Mouse (Mus musculus) layer of hippocampus, postnatal 10 days (tissue): Measurements from ENCODE around the gene H2al1e. TPM values are rescaled to one million over a fixed set of nuclear protein-coding genes. Genes with fewer than 3 reads are reported as not detected.
"Not testable (repeated sequence)": the region's sequence is repeated elsewhere in the genome, so short reads cannot be mapped to it uniquely, and the experiment has no call there.

Source experiments
- DNase-seq, 2 experiments: peaks; one replicate each; pipeline ENCODE4 v3.0.0; 2021; ENCODE audit warnings: low spot score in 2 of 2
- long read RNA-seq: library from polyadenylated mRNA; stranded (forward); transcript quantifications from one replicate; pipeline ENCODE4 v2.0.0, GENCODE M21; 2023
- total RNA-seq, 2 experiments: library from RNA; stranded (reverse); gene quantifications; 2 replicates each; pipeline ENCODE4 v1.2.3; 2021

Gene H2al1e
- not detected for total RNA-seq
- long read RNA-seq: 0 reads

DNA sequence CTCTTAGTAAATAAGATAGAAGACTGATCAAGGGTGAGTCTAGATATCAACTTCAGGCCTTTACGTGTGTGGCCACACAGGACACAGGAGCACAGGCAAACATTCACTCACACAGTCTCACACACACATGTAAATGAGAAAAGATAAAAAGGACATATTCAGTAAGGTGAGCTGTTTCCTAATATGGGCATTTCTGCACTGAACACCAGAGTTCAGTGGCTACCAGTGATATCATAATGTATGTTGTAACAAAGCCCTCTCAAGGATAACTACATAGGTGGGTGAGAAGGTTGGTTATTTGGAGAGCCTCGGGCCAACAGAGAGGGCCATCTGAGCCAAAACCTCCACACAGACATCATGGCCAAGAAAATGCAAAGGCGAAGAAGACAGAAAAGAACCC, at the start of gene H2al1e:
TSS of gene H2al1e (plus strand) at position 301 of the 400 bp plus-strand sequence.
- not testable (repeated sequence) for DNase-seq

DNA sequence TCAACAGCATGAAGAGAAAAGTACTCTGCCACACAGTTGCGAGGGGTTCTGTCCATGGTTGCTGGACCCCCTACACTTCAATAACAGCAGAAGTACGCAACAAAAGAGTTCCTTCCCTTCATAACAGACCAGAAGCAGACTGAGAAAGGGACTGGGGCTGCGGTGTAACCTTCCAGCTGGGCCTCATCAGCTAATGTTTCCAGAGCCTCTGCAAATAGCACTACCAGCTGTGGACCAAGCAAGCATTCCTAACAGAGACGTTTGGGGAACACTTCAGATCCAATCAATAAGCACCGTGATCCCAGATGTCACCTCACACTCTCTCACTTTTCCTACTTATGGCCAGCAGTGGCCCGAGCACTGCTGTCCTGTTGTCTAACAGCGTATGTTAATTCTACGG, 46.8 kb upstream of the H2al1e start:
- no peak for DNase-seq

DNA sequence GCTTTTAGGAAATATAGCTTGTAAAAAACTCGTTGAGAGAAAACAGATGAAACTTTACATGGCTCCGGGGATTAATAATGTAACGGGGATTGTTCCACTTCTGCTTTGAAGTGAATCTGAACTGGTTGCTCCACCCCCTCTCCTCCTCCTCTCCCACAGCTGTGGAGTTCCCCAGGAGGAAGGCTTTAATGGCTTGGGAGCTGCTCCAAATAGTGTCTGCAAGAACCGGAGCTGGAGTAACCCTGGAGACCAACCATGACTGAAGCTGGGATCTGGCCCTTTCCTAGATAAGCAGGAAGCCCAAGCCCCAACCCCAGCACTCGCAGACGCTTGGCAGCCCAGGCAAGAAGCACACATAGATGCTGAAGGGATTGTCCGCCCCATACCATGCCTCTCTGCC, 43.9 kb upstream of the H2al1e start:
- no peak for DNase-seq

DNA sequence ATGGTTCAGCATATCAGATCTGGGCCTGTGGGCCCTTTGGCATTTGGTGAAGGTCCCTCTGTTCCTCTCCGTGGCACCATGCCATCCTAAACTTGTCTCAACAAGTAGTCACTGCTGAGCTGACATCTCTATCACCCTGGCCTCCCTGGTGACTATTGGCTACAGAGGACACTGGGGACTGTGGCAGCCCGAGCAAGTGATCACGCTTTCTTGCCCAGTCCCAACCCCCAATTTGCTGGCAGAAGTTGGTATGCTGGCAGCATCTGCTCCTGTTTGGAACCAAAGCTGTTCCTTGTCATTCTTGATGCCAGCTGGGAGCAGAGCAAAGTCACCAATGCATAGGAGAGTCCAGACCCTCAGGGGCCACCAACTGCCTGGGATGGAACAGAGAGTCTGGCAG, 42.7 kb upstream of the H2al1e start:
- peak; percentile 49 to 56 for DNase-seq

DNA sequence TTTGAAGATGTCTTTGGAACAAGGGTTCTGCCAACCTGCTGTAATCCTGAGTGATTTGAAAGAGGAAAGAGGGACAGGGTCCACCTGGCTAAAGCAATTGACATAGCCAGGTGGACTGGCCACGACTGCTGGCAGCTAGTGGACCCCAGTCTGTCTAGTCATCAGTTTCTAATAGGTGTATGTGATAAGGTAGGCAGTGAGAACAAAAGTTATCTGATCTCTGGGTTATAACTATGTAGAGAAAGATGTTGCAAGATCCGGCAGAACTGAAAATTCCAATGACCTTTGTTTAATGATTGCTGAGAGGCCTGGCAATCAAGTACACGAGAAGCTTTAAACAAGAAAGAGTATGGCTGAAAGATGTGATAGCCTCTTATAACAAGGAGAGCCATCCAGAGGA, 38.5 kb upstream of the H2al1e start:
- DNase-seq: no peak

DNA sequence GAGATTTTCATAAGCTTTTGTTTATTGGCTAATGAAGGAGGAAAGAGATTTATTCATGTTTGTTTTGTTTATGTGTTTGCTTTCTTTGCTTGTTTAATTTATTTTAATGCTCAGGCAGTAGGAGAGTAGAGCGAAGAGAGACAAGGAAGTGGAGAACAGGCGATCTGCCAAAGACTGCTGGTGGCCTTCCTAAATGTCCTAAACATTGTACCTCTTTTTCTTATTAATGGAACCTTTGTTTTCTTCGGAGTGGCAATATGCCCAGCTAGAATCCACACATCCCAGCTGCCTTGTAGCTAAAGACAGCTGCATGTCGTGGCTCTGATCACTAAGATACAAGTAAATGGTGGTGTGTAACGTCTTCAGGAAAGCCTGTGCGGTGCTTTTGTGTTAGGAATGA, 34.7 kb upstream of the H2al1e start:
- DNase-seq: no peak

DNA sequence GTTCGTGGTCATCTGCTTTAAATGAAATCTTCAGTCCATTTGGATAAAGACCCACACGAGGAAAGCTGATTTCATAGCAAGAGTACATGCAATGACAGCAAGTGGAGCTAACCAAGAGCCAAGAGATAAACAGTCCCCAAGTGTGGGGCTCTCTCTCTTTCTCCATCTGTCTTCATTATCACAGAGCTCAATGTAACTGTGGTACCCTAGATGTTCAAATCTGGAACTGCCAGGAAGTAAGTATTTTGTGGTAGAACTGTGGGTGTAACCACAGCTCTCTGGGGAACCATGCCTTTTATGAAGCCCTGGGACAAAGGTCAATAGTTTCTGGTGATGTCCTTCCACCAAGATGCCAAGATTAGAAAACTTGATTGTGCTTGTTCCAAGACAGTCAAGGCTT, 31.0 kb upstream of the H2al1e start:
- no peak for DNase-seq

DNA sequence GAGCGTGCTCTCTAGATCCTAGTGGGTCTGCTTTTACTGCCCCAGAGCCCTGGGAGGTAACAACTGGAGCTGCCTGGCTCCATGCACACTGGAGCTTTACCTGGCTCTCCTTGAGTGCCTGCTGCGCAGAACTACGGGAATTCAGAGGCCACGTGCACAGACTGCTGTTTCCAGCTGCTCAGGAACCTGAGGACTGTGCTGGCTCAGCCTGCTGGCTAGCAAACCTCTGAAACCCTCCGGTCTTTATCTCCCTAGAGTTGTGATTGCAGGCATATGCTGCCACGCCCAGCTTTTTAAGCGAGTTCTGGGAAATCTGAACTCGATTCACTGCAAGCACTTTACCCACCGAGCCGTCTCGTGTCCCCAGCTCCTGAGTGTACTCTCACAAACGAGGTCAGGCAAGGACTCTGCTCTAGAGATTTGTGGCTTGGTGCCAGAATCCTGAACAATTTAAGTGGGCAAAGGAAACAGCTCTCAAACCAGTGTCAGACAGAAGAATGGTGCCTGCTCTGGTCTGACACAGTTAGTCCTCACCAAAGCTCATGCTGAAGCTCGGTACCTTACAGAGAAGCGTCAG, 23.3 kb upstream of the H2al1e start:
- DNase-seq: no peak

DNA sequence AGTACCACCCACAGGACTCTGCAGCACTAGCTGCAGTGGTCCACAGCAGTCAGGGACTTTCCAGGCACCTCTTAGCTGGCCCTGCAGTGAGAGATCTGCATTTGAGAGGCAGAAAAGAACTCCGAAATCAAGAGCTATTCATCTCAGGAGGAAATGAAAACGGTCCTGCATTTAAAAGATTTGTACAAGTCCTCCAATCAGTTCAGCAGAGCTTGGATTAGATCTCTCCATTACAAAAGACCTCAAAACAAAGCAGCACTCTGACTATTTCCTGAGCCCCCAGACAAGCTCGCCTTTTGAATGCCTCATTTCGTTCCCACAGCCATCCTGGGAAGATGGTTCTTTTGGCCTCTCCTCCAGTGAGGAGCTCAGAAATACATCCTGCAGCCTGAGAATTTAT, 22.5 kb upstream of the H2al1e start:
- no peak for DNase-seq

DNA sequence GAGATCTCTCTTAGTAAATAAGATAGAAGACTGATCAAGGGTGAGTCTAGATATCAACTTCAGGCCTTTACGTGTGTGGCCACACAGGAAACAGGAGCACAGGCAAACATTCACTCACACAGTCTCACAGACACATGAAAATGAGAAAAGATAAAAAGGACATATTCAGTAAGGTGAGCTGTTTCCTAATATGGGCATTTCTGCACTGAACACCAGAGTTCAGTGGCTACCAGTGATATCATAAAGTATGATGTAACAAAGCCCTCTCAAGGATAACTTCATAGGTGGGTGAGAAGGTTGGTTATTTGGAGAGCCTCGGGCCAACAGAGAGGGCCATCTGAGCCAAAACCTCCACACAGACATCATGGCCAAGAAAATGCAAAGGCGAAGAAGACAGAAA, 12.8 kb upstream of the H2al1e start, which contains the start of gene H2al1a:
TSS of gene H2al1a (plus strand) at position 301 of the 400 bp plus-strand sequence.
- not testable (repeated sequence) for DNase-seq

DNA sequence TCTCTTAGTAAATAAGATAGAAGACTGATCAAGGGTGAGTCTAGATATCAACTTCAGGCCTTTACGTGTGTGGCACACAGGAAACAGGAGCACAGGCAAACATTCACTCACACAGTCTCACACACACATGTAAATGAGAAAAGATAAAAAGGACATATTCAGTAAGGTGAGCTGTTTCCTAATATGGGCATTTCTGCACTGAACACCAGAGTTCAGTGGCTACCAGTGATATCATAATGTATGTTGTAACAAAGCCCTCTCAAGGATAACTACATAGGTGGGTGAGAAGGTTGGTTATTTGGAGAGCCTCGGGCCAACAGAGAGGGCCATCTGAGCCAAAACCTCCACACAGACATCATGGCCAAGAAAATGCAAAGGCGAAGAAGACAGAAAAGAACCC, 9.6 kb upstream of the H2al1e start, which contains the start of gene H2al1b:
TSS of gene H2al1b (plus strand) at position 301 of the 400 bp plus-strand sequence.
- not testable (repeated sequence) for DNase-seq

DNA sequence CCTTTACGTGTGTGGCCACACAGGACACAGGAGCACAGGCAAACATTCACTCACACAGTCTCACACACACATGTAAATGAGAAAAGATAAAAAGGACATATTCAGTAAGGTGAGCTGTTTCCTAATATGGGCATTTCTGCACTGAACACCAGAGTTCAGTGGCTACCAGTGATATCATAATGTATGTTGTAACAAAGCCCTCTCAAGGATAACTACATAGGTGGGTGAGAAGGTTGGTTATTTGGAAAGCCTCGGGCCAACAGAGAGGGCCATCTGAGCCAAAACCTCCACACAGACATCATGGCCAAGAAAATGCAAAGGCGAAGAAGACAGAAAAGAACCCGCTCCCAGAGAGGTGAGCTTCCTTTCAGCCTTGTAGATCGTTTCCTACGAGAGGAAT, 6.4 kb upstream of the H2al1e start, which contains the start of gene H2al1c:
TSS of gene H2al1c (plus strand) at position 301 of the 400 bp plus-strand sequence.
- DNase-seq: not testable (repeated sequence)

DNA sequence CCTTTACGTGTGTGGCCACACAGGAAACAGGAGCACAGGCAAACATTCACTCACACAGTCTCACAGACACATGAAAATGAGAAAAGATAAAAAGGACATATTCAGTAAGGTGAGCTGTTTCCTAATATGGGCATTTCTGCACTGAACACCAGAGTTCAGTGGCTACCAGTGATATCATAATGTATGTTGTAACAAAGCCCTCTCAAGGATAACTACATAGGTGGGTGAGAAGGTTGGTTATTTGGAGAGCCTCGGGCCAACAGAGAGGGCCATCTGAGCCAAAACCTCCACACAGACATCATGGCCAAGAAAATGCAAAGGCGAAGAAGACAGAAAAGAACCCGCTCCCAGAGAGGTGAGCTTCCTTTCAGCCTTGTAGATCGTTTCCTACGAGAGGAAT, 3.2 kb upstream of the H2al1e start, which contains the start of gene H2al1d:
TSS of gene H2al1d (plus strand) at position 301 of the 400 bp plus-strand sequence.
- not testable (repeated sequence) for DNase-seq

DNA sequence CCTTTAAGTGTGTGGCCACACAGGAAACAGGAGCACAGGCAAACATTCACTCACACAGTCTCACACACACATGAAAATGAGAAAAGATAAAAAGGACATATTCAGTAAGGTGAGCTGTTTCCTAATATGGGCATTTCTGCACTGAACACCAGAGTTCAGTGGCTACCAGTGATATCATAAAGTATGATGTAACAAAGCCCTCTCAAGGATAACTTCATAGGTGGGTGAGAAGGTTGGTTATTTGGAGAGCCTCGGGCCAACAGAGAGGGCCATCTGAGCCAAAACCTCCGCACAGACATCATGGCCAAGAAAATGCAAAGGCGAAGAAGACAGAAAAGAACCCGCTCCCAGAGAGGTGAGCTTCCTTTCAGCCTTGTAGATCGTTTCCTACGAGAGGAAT, 3.1 kb downstream of the H2al1e start, which contains the start of gene H2al1f:
TSS of gene H2al1f (plus strand) at position 301 of the 400 bp plus-strand sequence.
- DNase-seq: not testable (repeated sequence)

DNA sequence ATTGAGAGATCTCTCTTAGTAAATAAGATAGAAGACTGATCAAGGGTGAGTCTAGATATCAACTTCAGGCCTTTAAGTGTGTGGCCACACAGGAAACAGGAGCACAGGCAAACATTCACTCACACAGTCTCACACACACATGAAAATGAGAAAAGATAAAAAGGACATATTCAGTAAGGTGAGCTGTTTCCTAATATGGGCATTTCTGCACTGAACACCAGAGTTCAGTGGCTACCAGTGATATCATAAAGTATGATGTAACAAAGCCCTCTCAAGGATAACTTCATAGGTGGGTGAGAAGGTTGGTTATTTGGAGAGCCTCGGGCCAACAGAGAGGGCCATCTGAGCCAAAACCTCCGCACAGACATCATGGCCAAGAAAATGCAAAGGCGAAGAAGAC, 6.2 kb downstream of the H2al1e start, which contains the start of gene H2al1g:
TSS of gene H2al1g (plus strand) at position 301 of the 400 bp plus-strand sequence.
- DNase-seq: not testable (repeated sequence)

DNA sequence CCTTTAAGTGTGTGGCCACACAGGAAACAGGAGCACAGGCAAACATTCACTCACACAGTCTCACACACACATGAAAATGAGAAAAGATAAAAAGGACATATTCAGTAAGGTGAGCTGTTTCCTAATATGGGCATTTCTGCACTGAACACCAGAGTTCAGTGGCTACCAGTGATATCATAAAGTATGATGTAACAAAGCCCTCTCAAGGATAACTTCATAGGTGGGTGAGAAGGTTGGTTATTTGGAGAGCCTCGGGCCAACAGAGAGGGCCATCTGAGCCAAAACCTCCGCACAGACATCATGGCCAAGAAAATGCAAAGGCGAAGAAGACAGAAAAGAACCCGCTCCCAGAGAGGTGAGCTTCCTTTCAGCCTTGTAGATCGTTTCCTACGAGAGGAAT, 9.5 kb downstream of the H2al1e start, which contains the start of gene H2al1h:
TSS of gene H2al1h (plus strand) at position 301 of the 400 bp plus-strand sequence.
- DNase-seq: not testable (repeated sequence)

DNA sequence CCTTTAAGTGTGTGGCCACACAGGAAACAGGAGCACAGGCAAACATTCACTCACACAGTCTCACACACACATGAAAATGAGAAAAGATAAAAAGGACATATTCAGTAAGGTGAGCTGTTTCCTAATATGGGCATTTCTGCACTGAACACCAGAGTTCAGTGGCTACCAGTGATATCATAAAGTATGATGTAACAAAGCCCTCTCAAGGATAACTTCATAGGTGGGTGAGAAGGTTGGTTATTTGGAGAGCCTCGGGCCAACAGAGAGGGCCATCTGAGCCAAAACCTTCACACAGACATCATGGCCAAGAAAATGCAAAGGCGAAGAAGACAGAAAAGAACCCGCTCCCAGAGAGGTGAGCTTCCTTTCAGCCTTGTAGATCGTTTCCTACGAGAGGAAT, 12.6 kb downstream of the H2al1e start, which contains the start of gene H2al1i:
TSS of gene H2al1i (plus strand) at position 301 of the 400 bp plus-strand sequence.
- DNase-seq: not testable (repeated sequence)

DNA sequence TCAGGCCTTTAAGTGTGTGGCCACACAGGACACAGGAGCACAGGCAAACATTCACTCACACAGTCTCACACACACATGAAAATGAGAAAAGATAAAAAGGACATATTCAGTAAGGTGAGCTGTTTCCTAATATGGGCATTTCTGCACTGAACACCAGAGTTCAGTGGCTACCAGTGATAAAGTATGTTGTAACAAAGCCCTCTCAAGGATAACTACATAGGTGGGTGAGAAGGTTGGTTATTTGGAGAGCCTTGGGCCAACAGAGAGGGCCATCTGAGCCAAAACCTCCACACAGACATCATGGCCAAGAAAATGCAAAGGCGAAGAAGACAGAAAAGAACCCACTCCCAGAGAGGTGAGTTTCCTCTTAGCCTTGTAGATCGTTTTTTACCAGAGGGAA, 15.8 kb downstream of the H2al1e start, which contains the start of gene H2al1j:
TSS of gene H2al1j (plus strand) at position 301 of the 400 bp plus-strand sequence.
- DNase-seq: not testable (repeated sequence)

DNA sequence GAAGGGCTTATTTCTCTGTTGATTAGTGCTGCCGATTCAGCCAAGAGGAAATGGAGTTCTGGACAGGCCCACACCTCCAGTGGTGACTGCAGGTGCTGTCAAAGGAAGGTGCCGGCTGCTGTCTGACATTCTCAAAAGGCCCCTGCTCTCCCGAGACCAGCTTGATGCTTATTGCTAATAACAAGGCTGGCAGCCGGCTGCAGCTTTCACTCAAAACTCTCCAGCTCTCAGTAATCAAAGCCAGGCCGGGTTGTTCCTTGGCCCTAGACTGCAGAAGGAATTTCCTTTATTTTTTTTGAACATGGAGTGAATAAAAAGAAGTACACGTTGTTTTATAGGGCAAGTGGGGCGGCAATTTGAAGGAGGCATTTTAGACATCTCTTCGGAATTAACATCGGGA, 34.0 kb downstream of the H2al1e start:
- DNase-seq: peak; percentile 10 to 18

DNA sequence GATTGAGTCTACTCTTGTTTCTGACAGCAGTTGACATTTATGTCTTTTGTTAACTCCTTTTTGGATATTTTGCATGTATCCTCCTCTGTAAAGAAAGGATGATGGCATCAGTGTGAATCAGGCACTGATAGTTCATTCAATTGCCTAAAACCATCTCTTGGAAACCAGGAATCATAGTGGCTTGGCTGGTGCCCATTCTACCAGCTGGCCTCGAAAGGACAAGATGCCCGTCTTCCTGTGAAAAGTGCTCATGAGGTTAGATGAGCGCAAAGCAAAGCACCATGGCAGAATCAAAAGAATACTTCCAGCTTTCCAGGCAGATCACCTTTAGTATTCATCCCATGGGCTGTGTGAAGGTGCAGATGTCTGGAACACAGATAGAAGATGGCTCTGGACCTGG, 35.0 kb downstream of the H2al1e start:
- no peak for DNase-seq

DNA sequence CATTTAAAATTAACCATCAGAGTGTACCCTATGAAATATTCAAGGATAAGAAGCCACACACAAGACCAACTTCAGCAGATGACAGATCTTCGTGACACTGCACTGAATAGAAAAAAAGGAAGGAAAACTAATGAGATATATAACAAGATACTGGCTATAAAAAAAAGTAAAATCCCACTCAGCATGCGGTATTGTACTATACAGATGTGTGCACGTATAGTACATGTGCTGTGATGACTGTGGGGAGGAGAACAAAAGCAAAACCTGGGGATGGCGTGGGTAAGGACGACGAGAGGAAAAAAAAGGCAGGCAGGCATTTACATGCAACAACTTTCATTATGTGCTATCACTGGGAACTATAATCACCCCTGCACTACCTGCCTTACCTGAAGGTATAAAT, 49.1 kb downstream of the H2al1e start:
- no peak for DNase-seq

DNA sequence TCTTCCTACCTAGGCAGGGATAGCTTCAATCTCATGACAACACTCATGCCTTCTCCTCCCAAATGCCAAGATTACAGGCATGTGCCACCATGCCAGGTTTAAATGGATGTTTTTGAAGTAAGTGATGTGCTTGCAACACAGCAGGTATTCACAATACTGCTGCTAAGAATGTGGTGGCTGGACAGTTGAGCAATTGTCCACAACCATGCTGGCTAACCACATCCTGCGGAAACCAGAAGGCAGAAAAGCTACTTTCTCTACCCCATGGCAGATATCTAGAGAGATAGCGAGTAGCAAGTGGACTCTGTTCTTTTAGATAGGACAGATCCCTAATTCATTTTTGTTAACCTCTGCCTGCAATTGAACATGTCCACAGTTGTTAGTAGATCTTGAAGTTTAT, 49.5 kb downstream of the H2al1e start:
- DNase-seq: no peak
